Mouse (Mus musculus): ENCODE measurements at regions not wholly inside any gene's neighbourhood (a gene's known extent, or its start where the extent isn't known, plus 50 kb on each side); places are given as distances from the start of the nearest gene placed in this dataset.

GRCm38 (mm10) chr6:64964664-64965063 is 77.7 kb upstream of the Smarcad1 start:
- TF ChIP-seq EP300 (optimal IDR thresholded peaks at IDR 0.05) (no peak), CTCF (IDR thresholded peaks at IDR 0.05; ENCODE audit: low read depth) (no peak)

All from stomach, postnatal 0 days (tissue).